Comparison of ENCODE assay signal across 8 mouse cellular contexts in genomic region chr13:83654889-83655769, GRCm38 (mm10).
A peak's percentile ranks its signal among the peaks of the same experiment; 100 is the strongest.
DNase-seq lines count a peak whose midpoint lies in the region; ATAC-seq and TF ChIP-seq lines count a peak whose summit lies in the region.

No protein-coding gene starts in this region.

- no peaks in the 10 kb centered on the region for H3K4me1 ChIP-seq in heart, postnatal 0 days (ENCODE audit: control insufficient read depth, insufficient read depth)
- peaks cover 16% of the 10 kb centered on the region for H3K4me1 ChIP-seq in liver, embryonic 12.5 days
- H3K4me1 ChIP-seq in neural tube, embryonic 11.5 days (ENCODE audit: control insufficient read depth, insufficient read depth, low read length) = no peaks in the 10 kb centered on the region

- peak; percentile 82 for TF ChIP-seq CTCF in heart, postnatal 0 days (IDR thresholded peaks at IDR 0.05; ENCODE audit: low read depth)

- DNase-seq in CD4-positive helper T cell, adult 2 months (ENCODE audit: low read depth, low spot score) = peak; percentile 46
- peak; percentile 95 for DNase-seq in brain, adult 2 months (ENCODE audit: low read depth, low spot score)
- peak; percentile 82 for DNase-seq in heart, postnatal 0 days (ENCODE audit: low spot score)
- DNase-seq in kidney, postnatal 14 days = peak; percentile 83
- DNase-seq in neural tube, embryonic 11.5 days (ENCODE audit: low spot score) = peak; percentile 87
- peak; percentile 84 for DNase-seq in telencephalon, adult 2 months (ENCODE audit: low read depth, low spot score)

- no peak overlapping the region for H3K4me3 ChIP-seq in heart, postnatal 0 days (ENCODE audit: low read depth, low read length)
- H3K4me3 ChIP-seq in liver, embryonic 12.5 days = no peak overlapping the region
- H3K4me3 ChIP-seq in neural tube, embryonic 11.5 days (ENCODE audit: low read depth, low read length) = no peak overlapping the region

- no peak overlapping the region for H3K9ac ChIP-seq in heart, postnatal 0 days (replicated peaks; ENCODE audit: low read depth, low read length)
- no peak overlapping the region for H3K9ac ChIP-seq in liver, embryonic 12.5 days
- H3K9ac ChIP-seq in neural tube, embryonic 11.5 days (ENCODE audit: low read length) = no peak overlapping the region

- peak; percentile 72 for ATAC-seq in erythroid progenitor cell, adult 5-6 weeks (replicated peaks; ENCODE audit: low FRiP score, poor library complexity, severe bottlenecking)
- ATAC-seq in heart, postnatal 0 days (ENCODE audit: insufficient read depth, low read depth) = no peak
- 0 out of 2 replicates have a peak, but pooled peaks have one; percentile 34 for ATAC-seq in liver, embryonic 12.5 days
- peak; percentile 89 for ATAC-seq in neural tube, embryonic 11.5 days (ENCODE audit: insufficient read depth, low FRiP score, low TSS enrichment)

- no peaks in the 10 kb centered on the region for H3K27me3 ChIP-seq in heart, postnatal 0 days (ENCODE audit: control insufficient read depth, insufficient read depth, low read length)
- no peaks in the 10 kb centered on the region for H3K27me3 ChIP-seq in liver, embryonic 12.5 days (replicated peaks)
- H3K27me3 ChIP-seq in neural tube, embryonic 11.5 days (ENCODE audit: control insufficient read depth, insufficient read depth, low read length) = no peaks in the 10 kb centered on the region

- no peak overlapping the region for H3K4me2 ChIP-seq in heart, postnatal 0 days (ENCODE audit: low read depth, low read length)
- no peak overlapping the region for H3K4me2 ChIP-seq in liver, embryonic 12.5 days
- H3K4me2 ChIP-seq in neural tube, embryonic 11.5 days (ENCODE audit: low read depth) = no peak overlapping the region

- no peak for TF ChIP-seq EP300 in heart, postnatal 0 days (IDR thresholded peaks at IDR 0.05; ENCODE audit: low read depth)

- no peak overlapping the region for H3K27ac ChIP-seq in heart, postnatal 0 days (ENCODE audit: low read depth)
- H3K27ac ChIP-seq in liver, embryonic 12.5 days = no peak overlapping the region
- H3K27ac ChIP-seq in neural tube, embryonic 11.5 days (ENCODE audit: low read depth, low read length) = no peak overlapping the region

- H3K9me3 ChIP-seq in heart, postnatal 0 days (replicated peaks; ENCODE audit: control insufficient read depth, low read length) = no peaks in the 10 kb centered on the region
- no peaks in the 10 kb centered on the region for H3K9me3 ChIP-seq in liver, embryonic 12.5 days (replicated peaks)
- no peaks in the 10 kb centered on the region for H3K9me3 ChIP-seq in neural tube, embryonic 11.5 days (ENCODE audit: control insufficient read depth, low read length)

- peaks cover 16% of the 10 kb centered on the region for H3K36me3 ChIP-seq in heart, postnatal 0 days (replicated peaks; ENCODE audit: control insufficient read depth, insufficient read depth, low read length)
- H3K36me3 ChIP-seq in liver, embryonic 12.5 days = no peaks in the 10 kb centered on the region
- no peaks in the 10 kb centered on the region for H3K36me3 ChIP-seq in neural tube, embryonic 11.5 days (ENCODE audit: control insufficient read depth, insufficient read depth, low read length)

- WGBS in heart, postnatal 0 days = 47% methylated on average over 8 of the region's 8 CpGs
- WGBS in liver, embryonic 12.5 days (ENCODE audit: insufficient replicate concordance) = 43% methylated on average over 8 of the region's 8 CpGs
- WGBS in neural tube, embryonic 11.5 days = 27% methylated on average over 8 of the region's 8 CpGs
